Mouse (Mus musculus) heart, embryonic 10.5 days (tissue): ENCODE data around the gene Ldlrap1. TPM values are rescaled to one million over a fixed set of nuclear protein-coding genes. Genes with fewer than 3 reads are reported as not detected.
"Not testable (repeated sequence)": the region's sequence is repeated elsewhere in the genome, so short reads cannot be mapped to it uniquely, and the experiment has no call there.

Source experiments
- DNase-seq: peaks from one replicate; pipeline ENCODE4 v3.0.0-alpha.2; 2017; ENCODE audit warnings: low spot score
- H3K27ac ChIP-seq: fragments of 300-500 bp; sonication (generic); 2 replicates; pipeline ENCODE4 v1.5.1; 2016; ENCODE audit warnings: mild to moderate bottlenecking
- H3K27me3 ChIP-seq: fragments of 300-500 bp; sonication (generic); 2 replicates; pipeline ENCODE4 v1.6.1; 2016; ENCODE audit warnings: mild to moderate bottlenecking; ENCODE audit not compliant: poor library complexity, insufficient read depth, severe bottlenecking
- H3K36me3 ChIP-seq: fragments of 300-500 bp; sonication (generic); 2 replicates; pipeline ENCODE4 v1.6.1; 2016; ENCODE audit warnings: mild to moderate bottlenecking, moderate library complexity
- H3K4me1 ChIP-seq: fragments of 300-500 bp; sonication (generic); 2 replicates; pipeline ENCODE4 v1.6.1; 2016; ENCODE audit warnings: mild to moderate bottlenecking
- H3K4me3 ChIP-seq: fragments of 300-500 bp; sonication (generic); 2 replicates; pipeline ENCODE4 v1.5.1; 2016; ENCODE audit warnings: mild to moderate bottlenecking, moderate library complexity
- H3K9me3 ChIP-seq: fragments of 300-500 bp; sonication (generic); 2 replicates; pipeline ENCODE4 v1.6.1; 2016; ENCODE audit warnings: mild to moderate bottlenecking, moderate library complexity
- whole genome bisulfite sequencing: fragments of 180-500 bp; shearing (Covaris S2); methylation state at CpG from one replicate; pipeline ENCODE4 v1.1.7; 2016; 5-methylcytosine and 5-hydroxymethylcytosine counted together
- polyA plus RNA-seq: library from polyadenylated mRNA; unstranded; fragments of >200 nt; fragmentation: Nextera tagmentation; extraction: Ambion mirVana; gene quantifications from 2 replicates; pipeline ENCODE4 v1.2.1, GENCODE M21; 2016

The Ldlrap1 gene
- polyA plus RNA-seq, 1 experiment from 2014 or later, result 17.6 TPM

- DNase-seq, result no peak
- Histone ChIP-seq H3K27ac (no peak overlapping the region), H3K4me3 (no peak overlapping the region), H3K27me3 (no peaks in the 10 kb centered on the region), H3K9me3 (no peaks in the 10 kb centered on the region), H3K4me1 (peaks cover 31% of the 10 kb centered on the region), H3K36me3 (0 out of 2 replicates have a peak, but pooled peaks cover 2% of the 10 kb centered on the region)
- WGBS, result 75% methylated on average over 5 of the region's 5 CpGs
Observed at GRCm38 (mm10) chr4:134795819-134796485, 28.1 kb upstream of the Ldlrap1 start.

GRCm38 (mm10) chr4:134794959-134795358 is 27.1 kb upstream of the Ldlrap1 start:
- not testable (repeated sequence) for H3K9me3 ChIP-seq, H3K36me3 ChIP-seq, DNase-seq, H3K4me3 ChIP-seq, H3K27me3 ChIP-seq, H3K27ac ChIP-seq
- H3K4me1 ChIP-seq, result peaks cover 29% of the 10 kb centered on the region

GRCm38 (mm10) chr4:134793213-134793956 is 25.6 kb upstream of the Ldlrap1 start:
- no peak overlapping the region for H3K4me3 ChIP-seq
- no peaks in the 10 kb centered on the region for H3K27me3 ChIP-seq
- no peaks in the 10 kb centered on the region for H3K9me3 ChIP-seq
- H3K4me1 ChIP-seq, result peaks cover 20% of the 10 kb centered on the region
- H3K36me3 ChIP-seq, result no peaks in the 10 kb centered on the region
- 45% methylated on average over 10 of the region's 10 CpGs for WGBS
- DNase-seq, result no peak
- H3K27ac ChIP-seq, result no peak overlapping the region

- no peak for DNase-seq
- H3K9me3 ChIP-seq, result no peaks in the 10 kb centered on the region
- no peak overlapping the region for H3K4me3 ChIP-seq
- peaks cover 19% of the 10 kb centered on the region for H3K4me1 ChIP-seq
- 58% methylated on average over 6 of the region's 6 CpGs for WGBS
- H3K36me3 ChIP-seq, result no peaks in the 10 kb centered on the region
- H3K27ac ChIP-seq, result no peak overlapping the region
- H3K27me3 ChIP-seq, result no peaks in the 10 kb centered on the region
Observed at GRCm38 (mm10) chr4:134791731-134792130, 23.9 kb upstream of the Ldlrap1 start.

- H3K27me3 ChIP-seq, result no peaks in the 10 kb centered on the region
- WGBS, result 30% methylated on average over 10 of the region's 10 CpGs
Observed at GRCm38 (mm10) chr4:134786946-134787345, 19.1 kb upstream of the Ldlrap1 start.

GRCm38 (mm10) chr4:134784701-134785100 is 16.9 kb upstream of the Ldlrap1 start:
- H3K4me1 ChIP-seq, result peaks cover 14% of the 10 kb centered on the region
- no peak overlapping the region for H3K27ac ChIP-seq
- H3K27me3 ChIP-seq, result no peaks in the 10 kb centered on the region
- no peaks in the 10 kb centered on the region for H3K9me3 ChIP-seq
- no peaks in the 10 kb centered on the region for H3K36me3 ChIP-seq
- WGBS, result 46% methylated on average over 5 of the region's 5 CpGs
- DNase-seq, result no peak
- H3K4me3 ChIP-seq, result no peak overlapping the region

More at GRCm38 (mm10) chr4:134786946-134787345, 19.1 kb upstream of the Ldlrap1 start:
- peaks cover 10% of the 10 kb centered on the region for H3K4me1 ChIP-seq
- H3K36me3 ChIP-seq, result no peaks in the 10 kb centered on the region
- DNase-seq, result no peak
- no peaks in the 10 kb centered on the region for H3K9me3 ChIP-seq
- H3K27ac ChIP-seq, result no peak overlapping the region
- H3K4me3 ChIP-seq, result no peak overlapping the region; the same call in 1 of the 2 replicates

- peaks cover 31% of the 10 kb centered on the region for H3K4me1 ChIP-seq
- no peaks in the 10 kb centered on the region for H3K27me3 ChIP-seq
- H3K9me3 ChIP-seq, result no peaks in the 10 kb centered on the region
- no peaks in the 10 kb centered on the region for H3K36me3 ChIP-seq
- H3K27ac ChIP-seq, result peak overlapping the region; percentile 54; the same call in 1 of the 2 replicates
- no peak overlapping the region for H3K4me3 ChIP-seq
- DNase-seq, result no peak
- WGBS, result 44% methylated on average over 14 of the region's 14 CpGs
Observed at GRCm38 (mm10) chr4:134779136-134779934, 11.5 kb upstream of the Ldlrap1 start.

- no peak overlapping the region for H3K4me3 ChIP-seq
- peaks cover 45% of the 10 kb centered on the region for H3K4me1 ChIP-seq
- 76% methylated on average over 7 of the region's 7 CpGs for WGBS
- H3K9me3 ChIP-seq, result no peaks in the 10 kb centered on the region
- no peaks in the 10 kb centered on the region for H3K36me3 ChIP-seq
- no peaks in the 10 kb centered on the region for H3K27me3 ChIP-seq
- no peak overlapping the region for H3K27ac ChIP-seq
- no peak for DNase-seq
Observed at GRCm38 (mm10) chr4:134776246-134776645, 8.4 kb upstream of the Ldlrap1 start.

- H3K4me3 ChIP-seq, result no peak overlapping the region
- peaks cover 45% of the 10 kb centered on the region for H3K4me1 ChIP-seq
- peaks cover 2% of the 10 kb centered on the region; the same call in 1 of the 2 replicates for H3K27me3 ChIP-seq
- WGBS, result 51% methylated on average over 14 of the region's 14 CpGs
- no peaks in the 10 kb centered on the region for H3K9me3 ChIP-seq
- H3K27ac ChIP-seq, result no peak overlapping the region
- no peak for DNase-seq
- H3K36me3 ChIP-seq, result no peaks in the 10 kb centered on the region
Observed at GRCm38 (mm10) chr4:134775234-134775944, 7.6 kb upstream of the Ldlrap1 start.

GRCm38 (mm10) chr4:134774126-134774525 is 6.3 kb upstream of the Ldlrap1 start:
- Histone ChIP-seq H3K36me3 (no peaks in the 10 kb centered on the region), H3K9me3 (no peaks in the 10 kb centered on the region), H3K27ac (no peak overlapping the region), H3K4me1 (peaks cover 45% of the 10 kb centered on the region), H3K27me3 (peaks cover 9% of the 10 kb centered on the region; the same call in 1 of the 2 replicates), H3K4me3 (no peak overlapping the region)
- 77% methylated on average over 6 of the region's 6 CpGs for WGBS
- DNase-seq, result no peak

- Histone ChIP-seq H3K4me3 (no peak overlapping the region), H3K9me3 (no peaks in the 10 kb centered on the region), H3K27me3 (peaks cover 17% of the 10 kb centered on the region), H3K4me1 (peaks cover 49% of the 10 kb centered on the region), H3K36me3 (no peaks in the 10 kb centered on the region), H3K27ac (peak overlapping the region; percentile 45; the same call in 1 of the 2 replicates)
- WGBS, result 52% methylated on average over 4 of the region's 4 CpGs
- DNase-seq, result no peak
Observed at GRCm38 (mm10) chr4:134772805-134773674, 5.2 kb upstream of the Ldlrap1 start.
